Mouse (Mus musculus) liver, adult (tissue): ENCODE measurements around the gene Gpatch3.

Experiments
- GATA4 ChIP-seq: IDR thresholded peaks from 2 replicates; pipeline ENCODE4 v1.6.1; 2014; ENCODE audit warnings: mild to moderate bottlenecking, low read length; ENCODE audit not compliant: insufficient replicate concordance

Gene Gpatch3

GRCm38 (mm10) chr4:133603056-133603455, 28.5 kb downstream of the Gpatch3 start:
- no peak for TF ChIP-seq GATA4

GRCm38 (mm10) chr4:133604175-133604574, 29.6 kb downstream of the Gpatch3 start:
- no peak for TF ChIP-seq GATA4

- no peak for TF ChIP-seq GATA4
Measured at GRCm38 (mm10) chr4:133604856-133605255, 30.3 kb downstream of the Gpatch3 start.

GRCm38 (mm10) chr4:133605330-133605729, 30.8 kb downstream of the Gpatch3 start:
- no peak for TF ChIP-seq GATA4

- no peak for TF ChIP-seq GATA4
Measured at GRCm38 (mm10) chr4:133607284-133607683, 32.7 kb downstream of the Gpatch3 start.

- no peak for TF ChIP-seq GATA4
Measured at GRCm38 (mm10) chr4:133609719-133610118, 35.2 kb downstream of the Gpatch3 start.

- no peak for TF ChIP-seq GATA4
Measured at GRCm38 (mm10) chr4:133611815-133612214, 37.3 kb downstream of the Gpatch3 start.

GRCm38 (mm10) chr4:133612416-133612815, 37.9 kb downstream of the Gpatch3 start:
- TF ChIP-seq GATA4, result no peak

GRCm38 (mm10) chr4:133613026-133613425, 38.5 kb downstream of the Gpatch3 start:
- no peak for TF ChIP-seq GATA4

GRCm38 (mm10) chr4:133613867-133614266, 39.3 kb downstream of the Gpatch3 start:
- TF ChIP-seq GATA4, result no peak

- no peak for TF ChIP-seq GATA4
Measured at GRCm38 (mm10) chr4:133614274-133614761, 39.8 kb downstream of the Gpatch3 start.

GRCm38 (mm10) chr4:133615416-133615815, 40.9 kb downstream of the Gpatch3 start:
- TF ChIP-seq GATA4, result no peak

- TF ChIP-seq GATA4, result no peak
Measured at GRCm38 (mm10) chr4:133617936-133618335, 43.4 kb downstream of the Gpatch3 start.

GRCm38 (mm10) chr4:133619473-133620136, 45.1 kb downstream of the Gpatch3 start:
- no peak for TF ChIP-seq GATA4

- TF ChIP-seq GATA4, result no peak
Measured at GRCm38 (mm10) chr4:133620668-133621067, 46.1 kb downstream of the Gpatch3 start.

- TF ChIP-seq GATA4, result no peak
Measured at GRCm38 (mm10) chr4:133622161-133622695, 47.7 kb downstream of the Gpatch3 start.

- TF ChIP-seq GATA4, result no peak
Measured at GRCm38 (mm10) chr4:133624830-133625229, 50.3 kb downstream of the Gpatch3 start.

GRCm38 (mm10) chr4:133625621-133626071, 51.1 kb downstream of the Gpatch3 start:
- peak; percentile 30; the same call in 1 of the 2 replicates for TF ChIP-seq GATA4
